Mouse (Mus musculus): Measurements from ENCODE around the gene Smco2.

Smco2 gene

DNA sequence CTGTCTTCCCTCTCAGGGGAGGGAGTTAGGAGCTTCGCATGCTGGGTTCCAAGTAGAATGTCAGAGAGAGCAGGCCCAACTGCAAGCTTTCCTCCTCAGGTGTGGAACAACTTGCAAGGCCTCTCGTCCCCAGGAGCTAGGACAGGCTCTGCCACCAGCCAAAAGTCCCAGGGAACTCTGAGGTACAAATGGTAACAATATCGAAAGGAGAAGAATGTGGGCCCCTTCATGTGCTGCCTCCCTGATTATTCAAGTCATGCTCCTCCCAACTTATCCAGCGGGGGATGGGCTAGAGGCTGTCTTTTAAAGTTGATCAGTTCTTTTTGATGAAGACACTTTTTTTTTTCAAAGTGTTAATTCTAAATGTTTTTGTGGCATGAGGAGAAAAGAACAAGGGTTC is at the start of gene Smco2:
TSS of gene Smco2 (plus strand) at position 55 of the 400 bp plus-strand sequence.
- DNase-seq = no peak

GRCm38 (mm10) chr6:146809991-146810390 is 39.9 kb upstream of the Smco2 start:
- no peak for DNase-seq

DNA sequence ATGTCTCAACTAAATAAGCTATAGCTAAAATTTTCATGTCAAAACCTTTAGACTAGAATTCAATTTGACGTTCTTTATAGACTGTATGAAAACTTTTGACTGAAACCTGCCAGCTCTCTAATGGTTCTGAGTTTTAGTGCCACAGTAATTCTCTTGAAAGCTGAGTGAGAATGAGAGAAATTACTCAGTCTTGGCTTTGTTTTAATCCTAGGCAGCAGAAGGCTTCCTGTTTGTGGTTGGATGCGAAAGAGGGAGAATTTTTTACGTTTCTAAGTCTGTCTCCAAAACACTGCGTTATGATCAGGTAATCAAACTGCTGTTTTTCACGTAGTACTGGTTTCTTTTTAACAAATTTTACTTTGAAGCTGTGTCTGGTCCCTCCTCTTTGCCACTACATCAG is 36.9 kb upstream of the Smco2 start:
- DNase-seq = no peak

DNA sequence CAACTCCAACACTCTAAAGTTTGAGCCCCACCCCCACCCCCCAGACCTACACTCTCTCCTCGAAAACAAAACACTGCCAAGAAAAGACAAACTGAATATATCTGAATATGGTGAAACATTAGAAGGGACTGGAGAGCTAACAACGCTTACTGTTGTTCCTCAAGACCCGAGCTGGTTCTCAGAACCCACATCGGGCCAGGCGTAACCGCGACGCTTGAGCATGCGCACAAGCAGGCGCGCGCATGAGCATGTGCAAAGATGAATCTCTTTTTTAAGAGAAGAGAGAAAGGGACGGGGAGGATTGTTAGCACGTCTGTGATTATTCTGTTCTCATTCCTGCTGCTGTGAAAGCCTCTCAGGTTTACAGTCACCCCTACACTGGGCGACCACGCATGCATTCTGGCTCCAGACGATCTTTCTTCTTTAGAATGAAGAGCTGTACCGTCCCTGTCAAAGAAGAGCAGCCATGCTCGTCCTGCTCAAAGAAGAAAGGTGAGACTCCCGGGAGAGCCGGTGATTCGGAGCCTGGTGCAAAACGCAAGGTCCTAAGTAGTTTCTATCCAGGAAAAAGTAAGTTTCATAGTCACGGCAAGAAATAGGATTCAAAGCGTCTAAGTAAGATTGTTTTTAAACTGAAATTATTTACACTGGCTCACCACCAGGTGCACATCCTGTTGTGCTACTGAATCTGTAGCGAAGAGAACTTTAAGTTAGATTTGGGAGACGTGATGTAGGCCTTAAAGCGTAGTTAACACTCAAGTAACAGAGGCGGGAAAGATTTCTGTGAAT is 29.5 kb upstream of the Smco2 start:
- DNase-seq = no peak

DNA sequence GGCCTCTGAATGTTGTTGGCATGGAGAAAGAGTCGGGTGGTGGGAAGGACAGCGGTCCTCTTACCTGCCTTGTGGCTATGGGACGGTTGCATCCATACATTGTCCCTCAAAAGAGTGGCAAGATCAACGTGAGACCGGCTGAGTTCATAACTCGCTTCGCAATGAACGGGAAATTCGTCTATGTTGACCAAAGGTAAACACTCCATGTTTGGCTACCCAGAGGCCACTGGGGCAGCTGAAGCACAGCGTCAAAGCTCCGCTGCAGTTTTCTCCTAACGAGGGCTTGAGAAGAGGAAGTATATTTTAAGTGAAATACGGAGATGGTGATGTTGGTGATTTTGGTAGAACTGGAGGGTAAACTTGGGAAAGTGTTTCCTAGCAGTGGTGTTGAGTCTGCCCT is 27.9 kb upstream of the Smco2 start:
- DNase-seq = no peak

DNA sequence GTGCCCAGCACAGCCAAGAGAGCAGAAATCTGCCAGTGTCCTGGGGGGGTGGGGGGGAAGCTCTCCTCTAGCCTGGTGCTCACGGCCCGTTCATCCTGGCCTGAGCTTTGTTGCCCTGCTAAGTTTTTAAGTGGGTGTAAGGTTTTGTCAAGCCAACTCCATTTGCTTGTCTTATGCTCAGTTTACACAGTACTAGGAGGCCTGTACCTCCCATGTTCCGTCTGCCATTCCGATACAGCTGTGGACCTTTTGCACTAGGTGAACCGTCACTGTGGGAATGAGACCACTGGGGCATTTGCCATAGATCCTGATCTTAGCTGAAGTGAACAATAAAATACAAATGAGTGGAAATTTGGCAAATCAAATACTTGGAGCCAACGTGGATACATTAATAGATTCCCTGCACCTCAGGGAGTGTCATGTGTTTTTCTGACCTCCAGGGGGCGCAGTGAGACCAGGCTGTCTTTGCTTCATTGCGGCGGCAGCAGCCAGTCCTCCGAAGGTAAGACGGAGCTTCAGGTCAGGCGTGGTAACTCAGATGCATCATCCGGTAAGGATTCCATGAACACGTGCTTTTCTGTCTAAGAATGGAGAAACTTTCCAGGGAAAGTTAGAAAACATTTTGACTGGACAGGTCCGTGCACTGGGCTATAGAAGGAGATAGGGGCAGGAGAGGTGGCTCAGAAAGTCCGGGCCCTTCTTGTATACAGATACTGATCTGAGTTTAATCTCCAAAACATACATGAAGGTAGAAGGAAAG is 25.0 kb upstream of the Smco2 start:
- peak; percentile 75 to 79 for DNase-seq

GRCm38 (mm10) chr6:146825487-146825773 is 24.5 kb upstream of the Smco2 start:
- DNase-seq = no peak

- DNase-seq = no peak
These were observed 18.6 kb upstream of the Smco2 start for GRCm38 (mm10) chr6:146831320-146831719.

- DNase-seq = peak; percentile 64 to 67
These were observed 16.2 kb upstream of the Smco2 start for GRCm38 (mm10) chr6:146833485-146834314.

DNA sequence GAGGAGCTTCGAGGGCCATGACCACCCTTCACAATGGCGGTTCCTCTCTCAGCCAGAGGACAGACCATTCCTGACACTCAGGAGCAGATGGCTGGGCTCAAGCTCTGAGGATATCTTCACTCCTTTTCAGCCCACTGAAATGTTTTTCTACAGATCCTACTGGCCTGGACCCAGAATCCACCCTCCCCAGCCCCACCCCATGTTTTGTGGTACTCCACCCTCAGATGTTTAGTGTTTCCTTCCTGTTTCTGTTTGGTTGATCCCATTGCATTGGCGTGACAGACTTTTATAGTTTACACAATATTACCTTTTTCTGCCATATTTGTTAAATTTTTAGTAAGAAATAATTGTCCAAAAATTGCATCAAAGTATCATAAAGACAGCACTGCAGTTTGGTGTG is 15.6 kb upstream of the Smco2 start:
- DNase-seq = no peak

DNA sequence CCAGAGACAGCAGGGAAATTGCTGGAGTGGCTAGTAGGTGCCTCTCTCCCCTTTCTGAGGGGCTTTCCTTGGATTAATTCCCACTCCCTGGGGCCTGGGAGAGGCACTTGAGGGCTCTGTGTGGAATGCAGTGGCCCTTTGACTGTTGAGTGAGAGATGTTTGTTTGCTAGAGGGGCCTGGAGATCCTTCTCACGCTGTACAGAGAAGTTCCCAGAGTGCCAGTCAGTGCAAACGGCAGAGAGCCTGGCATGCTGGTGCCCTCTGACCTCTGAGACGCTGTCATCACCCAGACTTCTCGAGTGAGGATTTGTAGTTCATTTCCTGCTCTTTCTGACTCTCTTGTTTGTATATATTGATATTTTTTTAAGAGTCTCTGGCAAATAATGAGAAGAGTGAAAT is 14.1 kb upstream of the Smco2 start:
- DNase-seq = no peak

DNA sequence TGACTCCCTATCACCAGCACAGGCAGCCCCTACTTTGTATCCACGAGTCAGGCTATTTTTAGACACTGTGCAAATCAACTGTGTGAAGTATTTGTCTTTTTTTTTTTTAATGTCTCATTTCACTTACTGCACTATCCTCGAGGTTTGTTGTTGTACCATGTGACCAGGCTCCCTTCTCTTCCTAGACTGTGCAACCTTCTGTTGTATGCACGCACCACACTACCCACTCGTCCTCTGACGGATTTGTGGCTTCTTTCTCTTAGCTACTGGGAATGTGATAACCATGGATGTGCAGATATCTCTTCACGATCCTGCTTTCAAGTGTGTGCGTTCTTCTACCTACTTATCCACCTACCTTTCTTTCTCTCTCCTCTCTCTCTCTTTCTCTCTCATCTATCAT is 12.6 kb upstream of the Smco2 start:
- DNase-seq = no peak

DNA sequence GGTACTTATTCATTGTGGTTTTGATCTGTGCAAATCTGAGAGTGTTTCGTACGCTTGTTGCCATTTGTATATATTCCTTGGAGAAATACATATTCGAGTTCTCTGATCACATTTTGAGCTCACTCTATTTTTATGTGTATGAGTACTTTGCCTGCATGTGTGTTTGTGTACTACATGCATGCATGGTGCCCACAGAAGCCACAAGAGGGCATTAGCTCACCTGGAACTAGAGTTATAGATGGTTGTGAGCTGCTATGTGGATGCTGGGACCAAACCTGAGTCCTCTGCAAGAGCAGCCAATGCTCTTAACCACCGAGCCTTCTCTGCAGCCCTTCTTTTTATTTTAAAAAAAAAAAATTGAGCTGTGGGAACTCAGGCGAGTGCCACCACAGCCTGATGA is 11.5 kb upstream of the Smco2 start:
- DNase-seq = no peak

- no peak for DNase-seq
These were observed 11.0 kb upstream of the Smco2 start for GRCm38 (mm10) chr6:146838863-146839262.

DNA sequence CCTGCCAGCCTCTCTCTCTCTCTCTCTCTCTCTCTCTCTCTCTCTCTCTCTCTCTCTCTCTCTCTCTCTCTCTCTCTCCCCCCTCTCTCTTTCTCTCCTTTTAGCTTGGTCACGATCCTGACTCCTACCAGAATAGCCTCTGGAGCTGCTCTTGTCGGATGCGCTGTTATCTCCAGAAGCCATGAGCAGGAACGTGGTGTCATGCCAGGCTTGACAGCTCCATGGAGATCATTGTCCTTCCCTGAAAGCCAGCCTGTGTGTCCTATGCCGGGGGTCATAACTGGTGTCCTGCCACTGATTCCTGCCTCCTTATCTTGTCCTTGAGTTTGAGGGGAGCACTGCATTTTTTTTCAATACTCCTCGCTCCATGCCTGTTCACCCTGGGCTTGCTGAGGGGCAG is 5.0 kb upstream of the Smco2 start:
- peak in 1 of 2 experiments; percentile 20 for DNase-seq

GRCm38 (mm10) chr6:146845347-146845746 is 4.6 kb upstream of the Smco2 start:
- DNase-seq = no peak

GRCm38 (mm10) chr6:146845961-146846750 is 3.7 kb upstream of the Smco2 start:
- no peak for DNase-seq

DNA sequence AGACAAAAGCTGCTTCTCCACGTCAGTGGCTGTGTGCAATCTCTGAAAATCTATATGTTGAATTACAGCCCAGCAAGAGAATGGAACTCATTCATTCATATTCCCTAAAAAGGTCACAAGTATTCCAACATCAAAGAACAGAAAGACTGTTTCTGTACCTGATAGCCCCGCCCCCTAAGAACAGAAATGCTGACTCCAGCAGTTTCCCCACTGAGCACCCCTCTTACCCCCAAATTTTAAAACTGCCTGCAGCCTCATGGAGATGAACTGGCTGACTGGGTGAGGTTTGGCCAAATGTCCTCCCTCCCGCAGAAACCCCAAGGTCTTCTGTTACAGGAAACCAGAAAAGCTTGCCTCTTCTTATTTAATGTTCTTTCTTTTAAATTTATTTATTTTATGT is 2.5 kb upstream of the Smco2 start:
- no peak for DNase-seq

- DNase-seq = no peak
These were observed 1.6 kb upstream of the Smco2 start for GRCm38 (mm10) chr6:146848281-146848680.

- no peak for DNase-seq
These were observed 2.0 kb downstream of the Smco2 start for GRCm38 (mm10) chr6:146851916-146852315.

DNA sequence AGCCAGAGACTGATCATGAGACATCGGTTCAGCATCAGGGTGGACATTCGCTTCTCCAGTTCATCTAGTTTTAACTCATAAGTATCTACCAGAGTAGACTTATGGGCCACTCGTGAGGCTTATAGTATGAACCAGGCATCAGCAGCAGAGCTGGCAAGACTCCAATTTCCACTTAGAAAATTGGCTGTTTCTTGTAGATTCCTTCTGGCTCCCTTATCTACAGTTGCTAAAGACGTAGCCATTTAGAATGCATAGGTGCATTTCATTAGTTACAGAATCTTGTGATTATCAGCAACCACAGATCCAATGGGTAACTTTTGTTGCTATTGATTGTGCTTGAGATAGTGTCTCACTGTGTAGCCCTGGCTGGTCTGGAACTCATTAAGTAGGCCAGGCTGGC is 2.8 kb downstream of the Smco2 start:
- DNase-seq = no peak

GRCm38 (mm10) chr6:146855185-146855584 is 5.3 kb downstream of the Smco2 start:
- DNase-seq = no peak

- no peak for DNase-seq
These were observed 7.5 kb downstream of the Smco2 start for GRCm38 (mm10) chr6:146857386-146857785.

Measured in kidney, postnatal 25 days (tissue).